ENCODE assay signal across 10 mouse cellular contexts in genomic region chr4:81567928-81568327, GRCm38 (mm10).
DNase-seq lines count a peak whose midpoint lies in the region; ATAC-seq lines count a peak whose summit lies in the region.
"Had no signal": no experiment of that assay in that cellular context is flagged by ENCODE, and none has a peak within 500 bp of the region (broad histone marks: within the 10 kb centered on the region; RNA-seq: fewer than 3 reads in every experiment).

No protein-coding gene starts in this region.

- WGBS in hindbrain, embryonic 11.5 days, result 22% methylated on average over 5 of the region's 5 CpGs
- 37% methylated on average over 5 of the region's 5 CpGs for WGBS in midbrain, embryonic 10.5 days
- WGBS in liver, embryonic 11.5 days, result 64% methylated on average over 5 of the region's 5 CpGs

- H3K9me3 ChIP-seq in hindbrain, embryonic 11.5 days (ENCODE audit: control insufficient read depth, low read length), result no peaks in the 10 kb centered on the region
- H3K9me3 ChIP-seq in midbrain, embryonic 10.5 days (replicated peaks), result no peaks in the 10 kb centered on the region
- H3K9me3 ChIP-seq in liver, embryonic 11.5 days (ENCODE audit: control insufficient read depth, low read length), result no peaks in the 10 kb centered on the region
- H3K9me3 ChIP-seq: liver, embryonic 13.5 days; stomach, embryonic 15.5 days had no signal

- H3K9ac ChIP-seq in hindbrain, embryonic 11.5 days (ENCODE audit: low read depth, low read length), result no peak overlapping the region
- no peak overlapping the region for H3K9ac ChIP-seq in liver, embryonic 11.5 days (ENCODE audit: low read depth, low read length)
- H3K9ac ChIP-seq: liver, embryonic 13.5 days; stomach, embryonic 15.5 days had no signal

- DNase-seq in heart, adult 11 months, result peak; percentile 87
- DNase-seq in heart, adult 9 months (ENCODE audit: low spot score in 2 of 2), result no peak
- DNase-seq in cerebellum, postnatal 10 days, result peak; percentile 95 to 97
- DNase-seq in hindbrain, embryonic 11.5 days (ENCODE audit: low spot score), result peak; percentile 69
- DNase-seq in midbrain, embryonic 10.5 days (ENCODE audit: low spot score), result peak; percentile 65
- DNase-seq in urinary bladder, adult 18-20 months (ENCODE audit: low spot score in 2 of 2), result no peak
- DNase-seq in liver, embryonic 11.5 days (ENCODE audit: low spot score), result no peak
- DNase-seq: liver, embryonic 13.5 days had no signal

- no peak overlapping the region for H3K4me3 ChIP-seq in hindbrain, embryonic 11.5 days (ENCODE audit: low read depth, low read length)
- H3K4me3 ChIP-seq in midbrain, embryonic 10.5 days, result no peak overlapping the region
- no peak overlapping the region for H3K4me3 ChIP-seq in liver, embryonic 11.5 days (ENCODE audit: low read depth, low read length)
- H3K4me3 ChIP-seq: liver, embryonic 13.5 days; stomach, embryonic 15.5 days had no signal

- H3K4me2 ChIP-seq in hindbrain, embryonic 11.5 days (replicated peaks; ENCODE audit: low read depth, low read length), result no peak overlapping the region
- no peak overlapping the region for H3K4me2 ChIP-seq in liver, embryonic 11.5 days
- H3K4me2 ChIP-seq: liver, embryonic 13.5 days; stomach, embryonic 15.5 days had no signal

- ATAC-seq in hindbrain, embryonic 11.5 days (ENCODE audit: low FRiP score), result peak; percentile 97
- ATAC-seq in megakaryocyte, adult 5-6 weeks (ENCODE audit: poor library complexity, severe bottlenecking), result no peak
- no peak for ATAC-seq in liver, embryonic 11.5 days (replicated peaks; ENCODE audit: low FRiP score)

- H3K36me3 ChIP-seq in hindbrain, embryonic 11.5 days (ENCODE audit: control insufficient read depth, insufficient read depth, low read length), result no peaks in the 10 kb centered on the region
- no peaks in the 10 kb centered on the region for H3K36me3 ChIP-seq in midbrain, embryonic 10.5 days
- H3K36me3 ChIP-seq in liver, embryonic 11.5 days (ENCODE audit: control insufficient read depth, insufficient read depth, low read length), result no peaks in the 10 kb centered on the region
- H3K36me3 ChIP-seq: liver, embryonic 13.5 days; stomach, embryonic 15.5 days had no signal

- H3K27me3 ChIP-seq in hindbrain, embryonic 11.5 days (ENCODE audit: control insufficient read depth, insufficient read depth, low read length), result no peaks in the 10 kb centered on the region
- no peaks in the 10 kb centered on the region; the same call in 1 of the 2 replicates for H3K27me3 ChIP-seq in midbrain, embryonic 10.5 days (ENCODE audit: low read depth, poor library complexity, severe bottlenecking)
- no peaks in the 10 kb centered on the region for H3K27me3 ChIP-seq in liver, embryonic 11.5 days (replicated peaks; ENCODE audit: control insufficient read depth, insufficient read depth, low read length)
- H3K27me3 ChIP-seq: liver, embryonic 13.5 days; stomach, embryonic 15.5 days had no signal

- H3K4me1 ChIP-seq in hindbrain, embryonic 11.5 days (replicated peaks; ENCODE audit: control insufficient read depth, insufficient read depth, low read length), result no peaks in the 10 kb centered on the region
- peaks cover 32% of the 10 kb centered on the region for H3K4me1 ChIP-seq in midbrain, embryonic 10.5 days
- H3K4me1 ChIP-seq in liver, embryonic 11.5 days (replicated peaks; ENCODE audit: control insufficient read depth, insufficient read depth, low read length), result no peaks in the 10 kb centered on the region
- H3K4me1 ChIP-seq: liver, embryonic 13.5 days had no signal

- H3K27ac ChIP-seq in hindbrain, embryonic 11.5 days (ENCODE audit: low read depth, low read length), result peak overlapping the region; percentile 43; the same call in 1 of the 2 replicates
- H3K27ac ChIP-seq in midbrain, embryonic 10.5 days (replicated peaks), result peak overlapping the region; percentile 87
- no peak overlapping the region for H3K27ac ChIP-seq in liver, embryonic 11.5 days (ENCODE audit: low read depth, low read length)
- H3K27ac ChIP-seq: liver, embryonic 13.5 days; stomach, embryonic 15.5 days had no signal

Comparison
In these comparisons a context has a peak if more than half of its experiments do, and no peak if none do; other contexts are left out.
1. DNase-seq: peak in heart, adult 11 months (single experiment), cerebellum, postnatal 10 days (2 of 2), hindbrain, embryonic 11.5 days (single experiment) and midbrain, embryonic 10.5 days (single experiment); none in heart, adult 9 months (0 of 2), urinary bladder, adult 18-20 months (0 of 2) and liver, embryonic 11.5 days (single experiment).